Mouse (Mus musculus): ENCODE results near the gene Ripor2.

DNA sequence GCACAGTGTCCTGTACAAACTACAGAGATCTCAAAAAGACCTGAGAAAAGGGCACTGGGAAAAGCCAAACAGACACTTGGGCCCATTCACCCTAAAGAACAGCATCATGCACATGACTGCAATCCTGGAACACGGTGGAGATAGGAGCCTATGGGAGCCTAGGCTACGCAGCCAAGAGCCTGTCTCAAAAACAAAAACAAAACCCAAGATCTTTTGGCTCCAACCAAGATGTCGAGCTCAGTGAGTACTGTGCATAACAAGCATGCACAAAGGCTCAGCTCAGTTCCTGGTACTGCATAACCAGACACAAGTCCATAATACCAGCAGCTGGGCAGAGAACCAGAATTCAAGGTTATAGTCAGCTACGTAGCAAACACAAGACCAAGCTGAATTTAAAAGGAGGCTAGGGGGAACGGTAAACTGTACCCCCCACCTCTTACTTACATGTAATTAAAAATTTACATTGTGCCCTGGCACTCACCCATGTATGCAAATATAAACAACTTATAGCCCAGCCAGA lies 178.4 kb downstream of the Ripor2 start:
- no peak for TF ChIP-seq POLR2A (IDR thresholded peaks at IDR 0.05; ENCODE audit: low read depth, low read length)
- no peak for TF ChIP-seq CTCF (IDR thresholded peaks at IDR 0.05; ENCODE audit: extremely low read depth, insufficient read depth, insufficient read length, insufficient replicate concordance)

Measured in spleen, adult 2 months (tissue).